Mouse (Mus musculus) erythroid progenitor cell, adult 5-6 weeks (primary cell): ENCODE data around the gene Dirc2. TPM values are rescaled to one million over a fixed set of nuclear protein-coding genes. Genes with fewer than 3 reads are reported as not detected.

Source experiments
- ATAC-seq: replicated peaks from 2 replicates; pipeline ENCODE4 v1.8.0; 2016; ENCODE audit warnings: moderate number of reproducible peaks, mild to moderate bottlenecking, moderate TSS enrichment, inconsistent platforms; ENCODE audit not compliant: poor library complexity, low FRiP score, severe bottlenecking
- total RNA-seq, 2 experiments: library from RNA; stranded (forward) in 1 of 2; stranded (reverse) in 1 of 2; fragments of 150-400 nt in 1 of 2; fragments of 186-747, 209-891 nt in 1 of 2; gene quantifications; 2 replicates each; pipeline versions ENCODE4 v1.2.3 to v1.2.4; 2015 to 2017; ENCODE audit warnings: low replicate concordance in 2 of 2

The Dirc2 gene
- total RNA-seq, 2 experiments from 2014 or later: 4.6 to 8.1 TPM

- ATAC-seq: no peak
These were observed 65.1 kb downstream of the Dirc2 start for GRCm38 (mm10) chr16:35703763-35704679.

- ATAC-seq: no peak
These were observed 67.3 kb downstream of the Dirc2 start for GRCm38 (mm10) chr16:35701823-35702222.

- no peak for ATAC-seq
These were observed 73.1 kb downstream of the Dirc2 start for GRCm38 (mm10) chr16:35696103-35696502.

DNA sequence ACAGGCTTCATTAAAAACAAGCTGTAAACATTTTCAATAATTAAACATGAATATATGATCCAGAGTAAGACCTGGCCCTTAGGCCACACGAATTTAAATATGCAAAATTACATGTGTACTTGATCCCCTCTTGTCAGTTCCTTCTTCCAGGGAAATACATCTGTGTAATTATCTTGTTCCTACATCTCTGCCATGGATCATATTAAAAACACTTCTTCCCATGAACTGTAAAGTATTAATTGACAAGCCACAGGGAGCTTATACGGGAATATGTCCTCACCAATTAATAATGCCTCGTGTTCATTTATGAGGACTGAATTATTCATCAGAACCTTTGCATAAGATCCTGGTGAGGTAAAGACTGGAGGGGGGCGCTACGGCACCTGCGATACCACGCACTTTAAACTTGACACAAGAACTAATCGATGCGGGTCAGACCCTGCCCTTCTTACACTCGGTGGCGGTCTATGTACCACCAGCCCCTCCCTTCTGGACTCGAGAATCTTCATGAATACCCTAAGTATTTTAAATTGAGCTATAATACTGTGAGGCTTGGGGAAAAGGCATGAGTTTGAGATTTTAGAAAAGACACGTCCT, 74.8 kb downstream of the Dirc2 start:
- ATAC-seq: no peak

- no peak for ATAC-seq
These were observed 77.5 kb downstream of the Dirc2 start for GRCm38 (mm10) chr16:35691606-35692005.

- ATAC-seq: no peak
These were observed 82.7 kb downstream of the Dirc2 start for GRCm38 (mm10) chr16:35686491-35686890.

GRCm38 (mm10) chr16:35685027-35685426, 84.1 kb downstream of the Dirc2 start:
- no peak for ATAC-seq

DNA sequence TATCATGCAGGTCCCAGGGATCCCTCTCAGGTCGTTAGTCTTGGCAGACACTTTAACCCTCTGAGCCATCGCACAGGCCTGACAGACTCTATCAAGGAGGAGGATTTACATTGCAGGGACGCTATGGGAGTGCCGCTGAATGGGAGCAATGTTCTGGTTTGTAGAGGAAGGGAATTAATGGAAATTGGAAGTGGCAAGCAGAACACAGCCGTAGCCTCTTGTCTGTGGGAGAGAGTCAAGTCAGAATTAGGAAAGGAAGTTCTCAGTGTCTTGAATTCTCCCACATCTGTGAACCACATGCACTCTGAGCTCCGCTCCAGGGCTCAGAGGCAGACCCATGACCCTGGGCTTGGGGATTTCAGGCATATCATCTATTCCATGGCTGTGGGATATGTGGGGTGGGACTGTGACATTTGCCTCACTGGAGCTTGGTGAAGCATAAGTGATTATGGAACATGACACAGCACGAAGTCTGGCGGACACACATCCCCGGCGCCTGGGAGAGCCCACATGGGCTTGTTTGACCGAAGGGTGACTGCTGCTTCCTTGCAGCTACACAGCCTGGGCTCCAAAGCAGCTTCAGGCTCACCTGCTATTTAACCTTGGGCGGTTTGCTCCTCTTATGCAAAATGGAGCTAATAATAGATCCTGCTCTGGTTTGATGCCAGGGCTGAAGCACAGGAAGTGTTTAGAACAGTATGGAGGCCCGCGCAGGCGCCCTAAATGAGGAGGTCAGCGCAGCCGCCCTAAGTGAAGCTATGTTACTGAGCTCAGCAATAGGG, 87.6 kb downstream of the Dirc2 start:
- ATAC-seq: no peak

DNA sequence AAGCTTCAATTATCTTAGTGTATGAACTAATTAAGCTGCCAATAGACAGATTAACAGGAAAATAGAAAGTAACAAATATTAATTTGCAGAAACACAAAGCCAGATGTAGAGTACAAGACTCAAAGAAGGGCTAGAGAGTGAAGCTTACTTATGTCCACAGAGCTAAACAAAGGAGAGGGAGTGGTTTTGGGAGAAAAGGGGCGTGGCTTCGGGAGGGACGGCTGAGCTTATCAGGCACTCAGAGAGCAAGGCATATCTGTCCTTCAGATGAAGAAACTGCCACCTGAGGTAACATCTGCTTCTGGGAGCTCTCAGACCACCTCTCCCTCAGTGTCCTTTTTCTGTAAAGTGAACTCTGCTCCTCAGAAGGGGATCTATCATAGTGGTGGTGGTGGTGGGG, 90.7 kb downstream of the Dirc2 start:
- ATAC-seq: no peak

DNA sequence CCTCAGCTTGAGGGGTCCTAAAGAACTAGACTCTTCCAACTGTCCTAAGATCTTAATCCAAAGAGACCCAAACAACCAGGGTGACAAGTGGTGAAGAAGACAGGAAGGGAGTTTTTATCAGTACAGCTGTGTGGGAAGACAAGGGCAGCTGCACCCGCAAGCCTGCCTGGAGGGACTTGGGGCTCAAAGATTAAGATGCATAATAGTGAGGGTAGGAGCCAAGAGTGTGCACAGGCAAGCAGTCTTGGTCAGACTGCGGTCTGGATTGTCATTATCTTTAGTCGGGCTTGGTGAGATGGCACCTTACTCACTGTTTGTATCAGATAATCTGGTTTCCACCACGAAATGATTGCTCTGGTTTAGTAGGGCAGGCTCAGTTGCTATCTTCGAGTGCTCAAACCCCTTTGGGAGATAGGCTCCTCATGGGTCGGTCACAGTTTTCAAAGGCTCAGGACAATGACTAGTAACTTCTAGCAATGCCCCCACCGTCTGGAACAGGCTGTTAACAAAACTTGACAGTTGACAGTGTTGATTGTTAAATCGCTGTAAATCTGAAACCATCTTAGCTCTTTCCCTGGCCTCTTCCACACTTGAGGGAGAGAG, 91.5 kb downstream of the Dirc2 start:
- no peak for ATAC-seq

- ATAC-seq: no peak
These were observed 104.3 kb downstream of the Dirc2 start for GRCm38 (mm10) chr16:35664847-35665246.

- ATAC-seq: no peak
These were observed 105.2 kb downstream of the Dirc2 start for GRCm38 (mm10) chr16:35663831-35664414.

GRCm38 (mm10) chr16:35660222-35660621, 108.9 kb downstream of the Dirc2 start:
- no peak for ATAC-seq

DNA sequence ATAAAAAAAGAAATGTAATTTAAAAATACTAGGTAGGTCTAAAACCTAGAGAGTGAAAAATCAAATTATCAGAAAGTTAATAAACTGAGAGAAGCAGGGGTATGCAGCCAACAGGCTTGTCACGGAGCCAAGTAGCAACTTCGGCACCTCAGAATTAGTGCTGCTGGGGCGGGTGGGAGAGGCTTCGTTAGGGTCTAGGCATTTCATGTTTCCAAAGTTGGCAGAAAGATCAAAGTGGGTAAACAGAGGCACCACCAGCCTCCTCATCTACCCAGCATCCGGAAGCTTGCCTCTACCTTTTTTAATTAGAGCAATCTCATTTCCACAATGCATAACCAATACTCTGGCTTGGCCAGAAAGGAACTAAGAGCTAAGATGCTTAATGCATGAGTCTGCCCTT, 115.2 kb downstream of the Dirc2 start:
- ATAC-seq: no peak

DNA sequence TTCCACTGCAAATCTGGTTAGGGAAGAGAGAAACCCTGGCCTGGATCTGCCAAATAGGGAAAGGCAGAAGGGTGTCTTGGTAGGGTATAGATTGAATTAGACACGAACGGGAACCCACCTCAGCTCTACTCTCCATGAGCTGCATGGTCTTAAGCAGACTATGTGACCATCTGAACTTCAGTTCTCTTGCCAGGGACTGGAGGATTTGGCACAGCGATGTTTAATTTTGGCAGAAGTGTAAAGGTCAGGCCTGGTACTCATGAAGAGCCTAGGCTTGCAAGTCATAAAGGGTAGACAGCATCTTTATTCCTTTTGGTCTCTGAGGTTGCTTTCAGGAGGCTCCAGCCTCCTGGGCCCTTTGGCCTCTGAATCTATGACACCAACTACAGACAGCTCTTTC, 116.5 kb downstream of the Dirc2 start:
- no peak for ATAC-seq

DNA sequence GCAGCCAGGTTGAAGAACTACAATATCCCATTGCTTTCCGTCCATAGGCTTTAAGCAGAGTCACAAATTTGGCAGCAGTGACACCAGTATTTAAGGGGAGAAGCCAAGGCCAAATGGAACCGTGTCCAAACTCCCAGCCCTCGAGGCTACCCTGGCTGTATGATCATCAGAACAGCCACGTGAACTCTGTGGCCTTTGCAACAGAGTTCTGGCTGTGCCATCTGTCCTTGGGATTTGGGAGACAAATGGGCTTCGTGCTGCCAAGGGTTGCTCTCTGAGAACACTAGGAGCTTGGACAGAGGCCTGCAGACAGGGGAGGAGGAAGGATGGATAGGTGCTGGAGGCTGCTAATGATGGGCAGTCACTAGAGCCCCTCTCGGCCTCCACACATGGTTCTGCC, 117.0 kb downstream of the Dirc2 start:
- no peak for ATAC-seq

GRCm38 (mm10) chr16:35648862-35649261, 120.3 kb downstream of the Dirc2 start:
- no peak for ATAC-seq
